Mouse (Mus musculus): ENCODE results near the gene Scmh1. TPM values are rescaled to one million over a fixed set of nuclear protein-coding genes. Genes with fewer than 3 reads are reported as not detected.

The Scmh1 gene
- polyA plus RNA-seq (2012; rRNA removed), result 37.3 and 49.0 TPM in 2 replicates

GRCm38 (mm10) chr4:120405144-120405805 lies at the start of gene Scmh1:
Gene Scmh1, plus strand, starts transcription at chr4:120405281.

GRCm38 (mm10) chr4:120531986-120532385 lies 126.9 kb downstream of the Scmh1 start, which contains the start of gene Slfnl1:
Gene Slfnl1, plus strand, starts transcription at chr4:120532231.

DNA sequence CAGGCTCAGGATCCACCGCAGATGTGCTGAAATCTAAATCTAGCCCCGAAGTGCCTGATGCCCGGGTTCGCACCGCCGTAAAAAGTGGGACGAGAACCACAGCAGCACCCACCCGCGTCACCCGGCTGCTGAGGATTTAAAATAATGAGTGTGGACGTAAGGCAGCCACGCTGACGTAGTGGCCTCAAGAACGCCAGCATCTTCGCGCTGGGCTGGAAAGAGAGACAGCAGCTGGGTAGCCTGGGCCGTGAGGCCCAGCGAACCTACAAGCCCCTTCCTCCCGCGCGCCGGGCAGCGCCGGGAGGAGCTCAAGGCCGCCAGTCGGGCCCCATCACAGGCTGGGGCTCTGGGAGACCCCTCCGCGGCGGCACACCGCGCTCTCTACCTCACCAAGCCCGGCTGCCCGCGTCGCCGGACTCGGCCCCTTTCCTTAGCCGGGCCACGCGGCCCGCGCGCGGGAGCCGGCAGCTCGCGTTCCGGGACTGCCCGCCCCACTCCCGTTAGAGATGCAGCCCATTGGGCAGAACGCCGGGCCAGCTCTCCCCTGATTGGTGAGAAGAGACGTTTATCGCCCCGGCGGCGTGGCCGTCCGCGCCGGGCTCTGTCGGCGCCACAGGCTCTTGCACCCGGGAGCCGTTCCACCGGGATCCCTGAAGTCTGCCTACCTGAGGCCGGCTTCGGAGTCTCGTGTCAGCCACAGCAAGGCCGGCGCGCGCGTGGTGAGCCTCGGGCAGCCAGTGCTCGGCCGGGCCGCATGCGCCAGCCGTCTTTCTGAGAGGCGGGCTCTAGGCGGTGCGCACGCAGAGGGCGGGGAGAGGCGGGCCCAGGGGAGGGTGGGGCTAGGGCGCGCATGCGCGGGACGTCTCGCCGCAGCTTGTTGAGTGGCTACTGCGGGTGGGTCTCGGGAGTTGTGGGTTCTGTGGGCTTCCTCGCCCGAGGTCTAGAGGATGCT lies 164.7 kb downstream of the Scmh1 start, which contains the start of gene Ctps:
Gene Ctps (minus strand): TSS at position 791 of the 952 bp plus-strand sequence.

Other genes with a start within 250 kb of the Scmh1 start
- gene Edn2, start 244.1 kb upstream of the Scmh1 start, polyA plus RNA-seq (2012; rRNA removed), result 6.4 and 32.1 TPM in 2 replicates
- gene Foxo6, start 117.9 kb upstream of the Scmh1 start, polyA plus RNA-seq (2012; rRNA removed), result 12.8 and 16.8 TPM in 2 replicates
- gene Slfnl1, start 127.0 kb downstream of the Scmh1 start, polyA plus RNA-seq (2012; rRNA removed), result 0.14 and 0.21 TPM in 2 replicates
- gene Ctps, start 165.0 kb downstream of the Scmh1 start, polyA plus RNA-seq (2012; rRNA removed), result 11.4 and 15.6 TPM in 2 replicates
- not detected in 2 replicates for gene Gm8439, start 183.5 kb downstream of the Scmh1 start, polyA plus RNA-seq (2012; rRNA removed)